Mouse (Mus musculus) lung, postnatal 0 days (tissue): ENCODE data around the gene Ptk7. TPM values are rescaled to one million over a fixed set of nuclear protein-coding genes. Genes with fewer than 3 reads are reported as not detected.

Experiments
- ATAC-seq: fragments of 200-750 bp; cut with Nextera tagmentation; 2 replicates; pipeline ENCODE4 v1.8.0; 2017; ENCODE audit warnings: moderate library complexity
- DNase-seq: peaks from one replicate; pipeline ENCODE4 v3.0.0-alpha.2; 2016; ENCODE audit warnings: low spot score
- H3K27ac ChIP-seq: fragments of 300-500 bp; sonication (generic); 2 replicates; pipeline ENCODE4 v1.5.1; 2014; ENCODE audit warnings: antibody characterized with exemption, mild to moderate bottlenecking, low read length, mixed read lengths
- H3K27me3 ChIP-seq: fragments of 300-500 bp; sonication (generic); replicated peaks from 2 replicates; pipeline ENCODE4 v1.6.1; 2014; ENCODE audit warnings: low read length, mixed read lengths; ENCODE audit not compliant: insufficient read depth
- H3K36me3 ChIP-seq: fragments of 300-500 bp; sonication (generic); 2 replicates; pipeline ENCODE4 v1.6.1; 2014; ENCODE audit warnings: low read length, mixed read lengths; ENCODE audit not compliant: insufficient read depth
- H3K4me1 ChIP-seq: fragments of 300-500 bp; sonication (generic); 2 replicates; pipeline ENCODE4 v1.6.1; 2014; ENCODE audit warnings: antibody characterized with exemption, low read depth, low read length, mixed read lengths; ENCODE audit not compliant: insufficient read depth
- H3K4me2 ChIP-seq: fragments of 300-500 bp; sonication (generic); replicated peaks from 2 replicates; pipeline ENCODE4 v1.6.1; 2014; ENCODE audit warnings: low read depth, mild to moderate bottlenecking, low read length, moderate library complexity, mixed read lengths
- H3K4me3 ChIP-seq: fragments of 300-500 bp; sonication (generic); 2 replicates; pipeline ENCODE4 v1.5.1; 2014; ENCODE audit warnings: low read depth, low read length
- H3K9ac ChIP-seq: fragments of 300-500 bp; sonication (generic); replicated peaks from 2 replicates; pipeline ENCODE4 v1.6.1; 2014; ENCODE audit warnings: low read depth, mild to moderate bottlenecking
- H3K9me3 ChIP-seq: fragments of 300-500 bp; sonication (generic); 2 replicates; pipeline ENCODE4 v1.6.1; 2016; ENCODE audit warnings: low read length, mixed read lengths
- CTCF ChIP-seq: IDR thresholded peaks from 2 replicates; pipeline ENCODE4 v1.5.1; 2016; ENCODE audit warnings: antibody characterized with exemption, mild to moderate bottlenecking
- EP300 ChIP-seq: IDR thresholded peaks from 2 replicates; pipeline ENCODE4 v1.6.1; 2016; ENCODE audit warnings: antibody characterized with exemption, mild to moderate bottlenecking, control low read depth
- WGBS: fragments of 180-500 bp; shearing (Covaris S2); extraction: QIAGEN DNeasy Blood & Tissue Kit; methylation state at CpG from one replicate; pipeline ENCODE4 v1.1.7; 2014; 5-methylcytosine and 5-hydroxymethylcytosine counted together
- microRNA-seq: library from miRNA; unstranded; fragments of <30 nt; microRNA quantifications from one replicate; pipeline ENCODE4, GENCODE M21; 2016
- polyA plus RNA-seq: library from polyadenylated mRNA; unstranded; fragments of >200 nt; fragmentation: Nextera tagmentation; extraction: Ambion mirVana; gene quantifications from 2 replicates; pipeline ENCODE4 v1.2.1, GENCODE M21; 2015

Gene Ptk7
- polyA plus RNA-seq, 1 experiment from 2014 or later: 75.8 TPM

DNA sequence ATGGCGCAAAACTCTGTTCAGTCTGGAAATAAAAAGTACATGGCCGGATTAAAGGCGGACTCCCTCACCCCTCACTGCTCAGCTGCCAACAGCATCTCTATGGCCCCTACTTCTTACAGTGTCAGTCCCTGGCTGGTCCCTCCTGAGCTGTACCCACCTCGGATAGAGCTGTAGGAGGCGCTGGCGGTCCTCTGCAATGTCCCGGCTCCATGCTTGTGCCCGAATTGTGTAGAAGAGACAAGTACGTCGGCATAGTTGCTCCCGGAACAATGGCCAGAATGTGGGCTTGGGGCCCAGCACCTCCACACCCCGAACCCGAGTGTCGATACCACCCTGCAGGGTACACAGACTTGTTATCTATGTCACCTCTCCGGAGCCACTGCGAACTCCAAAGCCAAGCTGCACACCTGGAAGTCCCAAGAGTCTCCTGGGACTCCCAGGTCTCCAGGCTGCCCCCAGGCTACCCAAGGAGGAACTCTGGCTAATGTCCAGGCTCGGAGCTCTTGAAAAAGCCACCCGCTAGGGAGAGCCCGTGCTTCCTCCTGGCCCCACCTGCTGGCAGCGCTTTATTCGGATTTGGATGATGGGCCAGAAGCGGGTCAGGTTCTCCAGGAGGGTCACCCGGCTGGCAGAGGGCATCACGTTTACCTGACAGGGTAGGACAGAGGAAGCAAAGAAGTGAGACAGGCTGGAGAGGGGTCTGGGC lies 107.2 kb downstream of the Ptk7 start:
- Histone ChIP-seq H3K9me3 (no peaks in the 10 kb centered on the region), H3K9ac (no peak overlapping the region), H3K36me3 (no peaks in the 10 kb centered on the region), H3K4me2 (no peak overlapping the region), H3K27me3 (no peaks in the 10 kb centered on the region), H3K4me3 (no peak overlapping the region), H3K4me1 (no peaks in the 10 kb centered on the region), H3K27ac (no peak overlapping the region)
- ATAC-seq: no peak
- DNase-seq: peak; percentile 18
- TF ChIP-seq EP300: no peak
- TF ChIP-seq CTCF: peak; percentile 47
- WGBS: 44% methylated on average over 24 of the region's 24 CpGs

DNA sequence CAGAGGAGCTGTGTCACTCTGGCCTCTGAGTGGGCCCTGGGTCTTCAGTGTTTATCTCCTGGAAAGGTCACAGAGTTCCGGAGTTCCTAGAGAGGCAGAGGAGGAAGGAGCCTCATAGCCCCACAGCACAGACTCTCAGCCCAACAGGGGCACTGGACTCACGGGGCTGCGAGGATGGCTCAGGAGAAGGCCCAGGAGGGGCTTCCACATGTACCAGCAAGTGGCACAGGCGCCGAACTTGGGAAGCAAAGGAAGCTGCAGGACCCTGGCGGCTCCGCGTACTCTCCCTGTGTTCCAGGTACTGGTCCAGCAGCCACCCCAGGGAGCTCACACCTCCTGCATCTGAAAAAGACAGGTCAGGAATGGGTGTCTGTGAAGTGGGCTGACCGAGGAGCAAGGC lies 108.1 kb downstream of the Ptk7 start:
- Histone ChIP-seq H3K9ac (no peak overlapping the region), H3K4me3 (no peak overlapping the region), H3K9me3 (no peaks in the 10 kb centered on the region), H3K27ac (no peak overlapping the region), H3K36me3 (no peaks in the 10 kb centered on the region), H3K27me3 (no peaks in the 10 kb centered on the region), H3K4me1 (no peaks in the 10 kb centered on the region), H3K4me2 (peak overlapping the region; percentile 34; the same call in 1 of the 2 replicates)
- TF ChIP-seq CTCF: no peak
- no peak for TF ChIP-seq EP300
- ATAC-seq (no peak), DNase-seq (no peak)
- 69% methylated on average over 9 of the region's 9 CpGs for WGBS

DNA sequence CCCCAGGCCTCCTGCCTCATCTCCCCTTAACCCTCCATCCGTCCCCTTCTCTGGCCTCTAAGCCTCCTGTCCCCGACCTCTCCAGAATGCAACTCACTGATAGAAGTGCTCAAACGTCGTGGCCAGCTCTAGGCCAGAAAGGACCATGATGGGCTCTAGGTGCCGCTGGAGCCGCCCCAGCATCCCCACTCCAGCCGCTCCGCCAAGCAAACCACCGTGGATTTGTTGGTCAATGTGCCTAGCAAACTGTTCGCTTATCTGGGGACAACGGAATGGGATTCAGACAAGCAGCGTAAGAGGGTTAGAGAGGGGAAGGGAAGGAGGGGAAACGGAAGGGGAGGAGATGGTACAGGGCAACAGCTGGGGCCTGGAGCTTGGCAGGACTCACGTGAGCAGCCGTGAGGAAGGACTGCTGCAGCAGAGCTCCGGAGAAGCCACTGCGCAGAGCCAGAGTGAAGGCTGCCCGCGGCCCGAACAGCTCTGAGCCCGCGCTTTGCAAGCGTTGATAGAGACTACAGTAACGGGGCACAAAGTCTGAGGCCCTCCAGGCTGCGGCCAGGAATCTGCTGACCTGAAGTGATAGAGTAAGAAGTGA lies 108.8 kb downstream of the Ptk7 start:
- DNase-seq: peak; percentile 69

DNA sequence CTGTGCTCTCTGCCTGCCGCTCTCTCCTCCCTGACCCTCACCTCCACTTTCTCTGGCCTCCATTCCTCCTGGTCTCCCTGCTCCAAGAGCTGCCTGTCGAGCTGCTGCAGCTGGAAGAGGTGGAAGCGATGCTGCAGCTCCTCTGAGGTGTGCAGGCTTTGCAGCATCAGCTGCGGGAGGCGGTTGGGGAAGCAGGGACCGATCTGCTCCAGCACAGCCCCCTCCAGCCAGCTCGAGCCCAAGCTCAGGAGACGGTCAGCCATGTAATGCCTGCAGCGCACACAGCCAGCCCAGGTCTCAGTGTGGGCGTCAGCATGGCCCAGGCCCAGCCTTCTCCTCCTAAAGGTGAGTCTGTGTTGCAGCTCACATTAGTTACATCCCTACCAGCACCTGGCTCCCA lies 109.3 kb downstream of the Ptk7 start:
- Histone ChIP-seq H3K36me3 (no peaks in the 10 kb centered on the region), H3K4me3 (no peak overlapping the region), H3K9me3 (no peaks in the 10 kb centered on the region), H3K27me3 (no peaks in the 10 kb centered on the region), H3K4me1 (no peaks in the 10 kb centered on the region), H3K9ac (no peak overlapping the region), H3K27ac (no peak overlapping the region), H3K4me2 (peak overlapping the region; percentile 34)
- DNase-seq (no peak), ATAC-seq (no peak)
- 52% methylated on average over 10 of the region's 10 CpGs for WGBS
- TF ChIP-seq EP300: no peak
- no peak for TF ChIP-seq CTCF

More for the DNA sequence above, 108.8 kb downstream of the Ptk7 start:
- Histone ChIP-seq H3K9me3 (no peaks in the 10 kb centered on the region), H3K27ac (no peak overlapping the region), H3K4me2 (peak overlapping the region; percentile 34), H3K9ac (no peak overlapping the region), H3K4me1 (no peaks in the 10 kb centered on the region), H3K4me3 (no peak overlapping the region), H3K27me3 (no peaks in the 10 kb centered on the region), H3K36me3 (no peaks in the 10 kb centered on the region)
- peak; percentile 63; the same call in 1 of the 2 replicates for ATAC-seq
- whole genome bisulfite sequencing: 22% methylated on average over 25 of the region's 25 CpGs
- TF ChIP-seq EP300 (no peak), CTCF (no peak)

Small RNA genes within 50 kb of the gene (microRNA-seq; reads per million reads assigned to microRNA genes)
- gene Mir6976: not detected

Other genes starting within 250 kb of the Ptk7 start
- 5.8 and 6.3 TPM in 2 replicates for gene Zfp318, start 245.8 kb downstream of the Ptk7 start, polyA plus RNA-seq
- 0.76 and 0.81 TPM in 2 replicates for gene Crip3, start 200.6 kb downstream of the Ptk7 start, polyA plus RNA-seq
- not detected in 2 replicates for gene Slc22a7, start 191.0 kb downstream of the Ptk7 start, polyA plus RNA-seq
- 0.04 TPM in 1 of 2 replicates, not detected in the other for gene Ttbk1, start 141.8 kb downstream of the Ptk7 start, polyA plus RNA-seq
- 2.8 and 4.2 TPM in 2 replicates for gene Dnph1, start 132.8 kb downstream of the Ptk7 start, polyA plus RNA-seq
- gene Cul9, start 83.1 kb downstream of the Ptk7 start, polyA plus RNA-seq: 3.5 and 3.8 TPM in 2 replicates
- 5.1 and 5.6 TPM in 2 replicates for gene Srf, start 73.3 kb downstream of the Ptk7 start, polyA plus RNA-seq
- gene Klc4, start 16.5 kb upstream of the Ptk7 start, polyA plus RNA-seq: 36.5 and 38.4 TPM in 2 replicates
- gene Mrpl2, start 16.7 kb upstream of the Ptk7 start, polyA plus RNA-seq: 69.2 and 88.6 TPM in 2 replicates
- gene Cul7, start 20.8 kb upstream of the Ptk7 start, polyA plus RNA-seq: 21.8 and 22.1 TPM in 2 replicates
- gene Rrp36, start 44.8 kb upstream of the Ptk7 start, polyA plus RNA-seq: 35.2 and 38.5 TPM in 2 replicates
- gene Mea1, start 49.3 kb upstream of the Ptk7 start, polyA plus RNA-seq: 113 and 114 TPM in 2 replicates
- gene Klhdc3, start 51.4 kb upstream of the Ptk7 start, polyA plus RNA-seq: 96.7 and 111 TPM in 2 replicates
- 31.7 and 31.8 TPM in 2 replicates for gene Ppp2r5d, start 75.6 kb upstream of the Ptk7 start, polyA plus RNA-seq
- 18.5 and 23.4 TPM in 2 replicates for gene Pex6, start 82.0 kb upstream of the Ptk7 start, polyA plus RNA-seq
- gene Gnmt, start 99.7 kb upstream of the Ptk7 start, polyA plus RNA-seq: 13.0 and 14.9 TPM in 2 replicates
- gene Cnpy3, start 122.7 kb upstream of the Ptk7 start, polyA plus RNA-seq: 44.1 and 47.0 TPM in 2 replicates
- 0.14 TPM in 1 of 2 replicates, not detected in the other for gene Ptcra, start 134.2 kb upstream of the Ptk7 start, polyA plus RNA-seq
- 73.9 and 80.1 TPM in 2 replicates for gene 2310039H08Rik, start 143.1 kb upstream of the Ptk7 start, polyA plus RNA-seq
- gene Rpl7l1, start 153.2 kb upstream of the Ptk7 start, polyA plus RNA-seq: 83.2 and 83.7 TPM in 2 replicates
- 3.0 and 3.4 TPM in 2 replicates for gene Bicral, start 229.0 kb upstream of the Ptk7 start, polyA plus RNA-seq